Mouse (Mus musculus): ENCODE results near the gene Scd2. TPM values are rescaled to one million over a fixed set of nuclear protein-coding genes. Genes with fewer than 3 reads are reported as not detected.
"Not testable (repeated sequence)": the region's sequence is repeated elsewhere in the genome, so short reads cannot be mapped to it uniquely, and the experiment has no call there.

Scd2 gene
- total RNA-seq, 2 experiments from 2014 or later, result 554 to 565 TPM

GRCm38 (mm10) chr19:44266824-44267498, 26.5 kb upstream of the Scd2 start:
- intact Hi-C loops (cut with DNase I), result no loop called here
- DNase-seq, result peak; percentile 89

- intact Hi-C loops (cut with DNase I), result no loop called here
- DNase-seq, result no peak
These were observed 25.9 kb upstream of the Scd2 start for GRCm38 (mm10) chr19:44267499-44268002.

- intact Hi-C loops (cut with DNase I), result no loop called here
- DNase-seq, result no peak
These were observed 19.8 kb upstream of the Scd2 start for GRCm38 (mm10) chr19:44273711-44274110.

- intact Hi-C loops (cut with DNase I), result no loop called here
- DNase-seq, result no peak
These were observed 19.0 kb upstream of the Scd2 start for GRCm38 (mm10) chr19:44274452-44274851.

DNA sequence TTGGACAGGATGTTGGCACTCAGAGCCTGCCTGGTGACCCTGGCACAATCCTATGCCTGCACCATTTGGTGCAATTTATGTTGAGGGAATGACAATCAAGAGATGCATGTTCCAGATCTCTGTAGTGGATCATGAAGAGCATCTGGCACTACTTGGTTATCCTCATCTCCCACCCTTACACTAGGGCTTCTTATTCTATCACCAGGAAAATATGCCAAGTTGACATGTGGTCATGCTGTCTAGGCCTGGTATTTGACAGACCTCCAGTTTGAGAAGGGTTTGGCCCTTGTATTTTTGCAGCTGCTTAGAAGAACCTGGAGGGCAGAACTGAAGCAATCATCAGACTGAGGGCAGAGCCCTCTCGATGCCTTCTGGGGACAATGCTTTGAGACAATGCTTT, 18.1 kb upstream of the Scd2 start:
- intact Hi-C loops (cut with DNase I), result no loop called here

DNA sequence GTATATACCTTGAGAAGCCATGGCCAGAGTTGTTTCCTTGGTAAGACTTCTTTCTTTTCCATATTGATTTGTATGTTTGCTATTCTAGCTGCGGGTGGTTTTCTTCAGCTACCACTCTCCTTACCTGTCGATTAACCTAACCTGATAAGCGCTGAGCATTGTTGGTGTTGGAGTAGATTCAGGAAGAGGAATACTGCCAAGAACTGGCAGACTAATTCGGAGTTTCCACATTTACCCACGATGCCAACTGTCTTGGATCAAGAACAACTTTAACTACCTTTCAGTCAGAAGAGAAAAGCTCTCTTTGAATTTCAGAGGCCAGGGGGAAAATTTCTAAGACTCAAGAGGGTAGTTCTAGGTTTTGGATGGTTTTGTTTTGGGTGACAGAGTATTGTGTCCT, 16.6 kb upstream of the Scd2 start:
- intact Hi-C loops (cut with DNase I), result no loop called here
- no peak for DNase-seq

More for the DNA sequence above, 18.1 kb upstream of the Scd2 start:
- no peak for DNase-seq

- intact Hi-C loops (cut with DNase I), result no loop called here
- DNase-seq, result no peak
These were observed 15.5 kb upstream of the Scd2 start for GRCm38 (mm10) chr19:44277931-44278330.

- DNase-seq, result no peak
- intact Hi-C loops (cut with DNase I), result no loop called here
These were observed 12.7 kb upstream of the Scd2 start for GRCm38 (mm10) chr19:44280755-44281154.

DNA sequence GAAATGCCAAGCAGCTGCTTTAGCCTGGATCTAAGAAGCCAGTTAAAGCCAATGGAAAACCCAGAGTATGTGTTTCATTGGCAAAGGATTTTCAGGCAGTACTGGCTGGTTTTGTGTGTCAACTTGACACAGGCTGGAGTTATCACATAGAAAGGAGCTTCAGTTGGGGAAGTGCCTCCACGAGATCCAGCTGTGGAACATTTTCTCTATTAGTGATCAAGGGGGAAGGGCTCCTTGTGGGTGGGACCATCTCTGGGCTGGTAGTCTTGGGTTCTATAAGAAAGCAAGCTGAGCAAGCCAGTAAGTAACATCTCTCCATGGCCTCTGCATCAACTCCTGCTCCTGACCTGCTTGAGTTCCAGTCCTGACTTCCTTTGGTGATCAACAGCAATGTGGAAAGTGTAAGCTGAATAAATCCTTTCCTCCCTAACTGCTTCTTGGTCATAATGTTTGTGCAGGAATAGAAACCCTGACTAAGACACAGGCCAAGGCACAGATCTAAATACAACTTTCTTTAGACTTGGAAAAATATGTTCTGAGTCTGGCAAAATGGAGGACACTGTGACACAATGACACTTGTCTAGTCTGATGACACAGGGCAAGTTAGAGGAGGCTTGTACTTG, 11.5 kb upstream of the Scd2 start:
- intact Hi-C loops (cut with DNase I); DNase-seq: not testable (repeated sequence)

DNA sequence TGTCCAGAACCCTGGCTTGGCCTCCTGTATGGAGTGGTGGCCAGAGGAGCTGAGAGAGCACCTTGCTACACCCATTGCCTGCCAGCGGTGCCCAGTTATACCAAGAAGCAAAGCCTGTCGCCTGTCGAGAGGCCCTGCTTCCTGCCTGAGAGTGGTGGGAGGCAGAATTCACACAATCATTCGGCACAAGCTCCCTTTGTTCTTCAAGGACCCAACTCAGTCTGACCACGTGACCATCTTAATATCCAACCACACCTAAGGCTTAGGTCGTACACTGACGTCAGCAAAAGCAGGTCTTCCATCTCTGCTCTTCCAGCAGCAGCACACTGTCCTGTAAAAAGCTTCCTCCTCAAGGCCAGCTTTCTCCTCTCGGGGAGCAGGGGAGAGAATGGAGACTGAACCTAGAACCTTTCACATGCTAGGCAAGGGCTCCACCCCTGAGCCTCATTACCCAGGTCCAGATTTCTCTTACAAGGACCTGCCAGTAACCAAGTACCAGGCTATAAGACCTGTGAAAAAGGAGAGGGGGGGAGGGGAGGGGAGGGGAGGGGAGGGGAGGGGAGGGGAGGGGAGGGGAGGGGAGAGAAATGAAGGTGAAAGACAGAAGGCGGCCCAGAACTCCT, 10.8 kb upstream of the Scd2 start:
- intact Hi-C loops (cut with DNase I), result no loop called here

GRCm38 (mm10) chr19:44283157-44284024, 10.1 kb upstream of the Scd2 start:
- DNase-seq, result no peak
- intact Hi-C loops (cut with DNase I), result no loop called here

More for the DNA sequence above, 10.8 kb upstream of the Scd2 start:
- DNase-seq, result no peak

DNA sequence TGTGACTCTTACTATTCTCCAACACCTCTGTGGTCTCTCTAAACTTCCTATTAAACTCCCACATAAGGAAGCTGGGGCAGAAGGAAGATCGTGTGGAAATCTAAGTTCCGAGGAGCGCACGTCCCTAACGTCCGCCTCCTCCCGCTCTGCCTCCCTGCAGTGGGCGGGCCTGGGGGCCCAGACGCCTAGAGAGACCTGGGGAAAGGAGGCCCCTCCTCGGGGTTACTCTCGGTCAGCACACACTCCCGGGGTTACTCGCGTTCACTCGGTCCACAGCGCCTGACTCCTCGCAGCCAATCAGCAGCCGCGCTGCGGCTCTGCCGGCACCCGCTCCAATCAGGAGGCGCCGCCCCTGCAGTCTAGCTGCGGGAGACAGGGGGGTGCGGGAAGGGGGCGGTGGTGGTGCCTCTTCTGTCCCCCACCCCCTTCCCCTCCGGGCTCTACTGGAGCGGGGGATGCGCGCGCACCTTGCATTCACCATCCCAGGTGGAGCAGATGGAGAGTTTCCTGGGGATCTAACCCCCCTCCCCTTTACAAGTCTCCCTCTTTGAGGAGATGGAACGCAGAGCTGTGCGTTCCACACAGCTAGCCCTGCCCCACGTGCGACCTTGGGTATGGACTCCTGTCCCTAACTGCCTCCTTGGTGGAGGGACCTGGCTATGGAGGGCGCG, 9.3 kb upstream of the Scd2 start:
- DNase-seq, result peak; percentile 97
- intact Hi-C loops (cut with DNase I), result no loop called here

DNA sequence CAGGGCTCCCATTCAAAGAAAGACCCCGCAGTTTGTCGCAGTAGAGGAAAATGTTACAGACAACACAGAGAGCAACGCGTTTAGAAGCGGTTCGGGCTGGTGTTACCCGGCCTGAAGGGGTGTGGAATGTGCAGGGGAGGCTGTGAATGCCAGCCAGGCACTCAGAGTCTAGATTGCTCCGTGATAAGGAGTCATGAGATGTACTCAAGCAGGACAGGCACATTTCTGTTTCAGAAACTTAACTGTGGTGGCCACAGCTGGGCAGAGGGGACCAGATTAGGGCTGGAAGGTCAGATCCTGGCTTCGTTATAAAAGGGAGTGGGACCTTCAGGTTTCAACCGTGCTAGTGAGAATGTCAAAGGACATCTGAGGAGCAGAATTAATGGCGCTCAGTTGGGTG, 8.8 kb upstream of the Scd2 start:
- DNase-seq, result no peak
- intact Hi-C loops (cut with DNase I), result no loop called here

DNA sequence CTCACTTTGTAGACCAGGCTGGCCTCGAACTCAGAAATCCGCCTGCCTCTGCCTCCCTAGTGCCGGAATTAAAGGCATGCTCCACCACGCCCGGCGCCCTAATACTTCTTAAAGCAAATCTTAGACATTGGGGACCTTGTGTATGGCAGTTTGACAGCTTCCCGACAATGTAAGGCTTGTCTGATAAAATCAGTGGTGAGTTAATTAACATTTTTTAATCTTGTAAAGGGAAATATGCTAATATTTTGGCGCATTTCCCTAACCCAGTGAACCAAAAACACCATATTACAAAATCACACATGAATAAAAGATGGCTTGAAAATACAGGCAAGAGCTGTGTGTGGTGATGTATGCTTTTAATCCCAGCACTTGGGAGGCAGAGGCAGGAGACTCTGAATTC, 7.9 kb upstream of the Scd2 start:
- intact Hi-C loops (cut with DNase I), result no loop called here
- DNase-seq, result no peak

GRCm38 (mm10) chr19:44286109-44286508, 7.4 kb upstream of the Scd2 start:
- DNase-seq, result no peak
- intact Hi-C loops (cut with DNase I), result no loop called here

GRCm38 (mm10) chr19:44287415-44288110, 5.9 kb upstream of the Scd2 start:
- intact Hi-C loops (cut with DNase I), result no loop called here
- DNase-seq, result no peak

DNA sequence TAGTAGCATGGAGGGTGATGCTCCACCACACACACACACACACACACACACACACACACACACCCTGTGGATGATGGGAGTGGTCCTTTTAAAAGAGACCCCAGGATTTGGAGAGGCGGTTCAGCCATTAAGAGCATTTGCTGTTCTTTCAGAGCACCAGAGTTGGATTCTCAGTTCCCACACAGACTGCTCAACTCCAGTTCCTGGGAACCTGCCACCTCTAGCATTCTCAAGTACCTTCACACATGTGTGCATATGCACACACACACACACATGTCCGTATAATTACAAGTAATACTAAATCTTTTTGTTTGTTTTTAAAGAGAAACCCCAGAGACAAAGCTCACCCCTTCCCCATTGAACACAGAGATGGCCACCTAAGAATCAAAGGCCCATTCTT, 1.4 kb upstream of the Scd2 start:
- no peak for DNase-seq
- intact Hi-C loops (cut with DNase I), result no loop called here

DNA sequence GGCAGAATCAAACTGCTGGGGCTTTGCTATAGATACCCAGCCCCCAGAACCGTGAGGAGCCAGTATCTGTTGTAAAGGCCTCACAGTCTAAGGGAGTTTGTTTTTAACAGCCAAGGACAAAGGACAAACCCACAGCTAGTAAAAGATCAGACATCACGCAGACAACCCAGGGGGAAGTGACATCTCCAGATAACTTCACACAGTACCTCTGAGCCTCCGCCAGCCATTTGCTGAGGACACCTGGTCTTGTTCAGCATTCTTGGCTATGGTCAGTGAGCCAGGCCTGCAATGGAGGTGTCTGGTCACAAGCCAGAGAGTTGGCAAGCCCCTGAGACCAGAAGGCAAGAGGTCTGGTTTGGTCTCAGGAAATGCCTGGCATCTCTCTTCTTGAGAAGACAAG, 991 bp upstream of the Scd2 start:
- peak; percentile 72 for DNase-seq
- intact Hi-C loops (cut with DNase I), result no loop called here

DNA sequence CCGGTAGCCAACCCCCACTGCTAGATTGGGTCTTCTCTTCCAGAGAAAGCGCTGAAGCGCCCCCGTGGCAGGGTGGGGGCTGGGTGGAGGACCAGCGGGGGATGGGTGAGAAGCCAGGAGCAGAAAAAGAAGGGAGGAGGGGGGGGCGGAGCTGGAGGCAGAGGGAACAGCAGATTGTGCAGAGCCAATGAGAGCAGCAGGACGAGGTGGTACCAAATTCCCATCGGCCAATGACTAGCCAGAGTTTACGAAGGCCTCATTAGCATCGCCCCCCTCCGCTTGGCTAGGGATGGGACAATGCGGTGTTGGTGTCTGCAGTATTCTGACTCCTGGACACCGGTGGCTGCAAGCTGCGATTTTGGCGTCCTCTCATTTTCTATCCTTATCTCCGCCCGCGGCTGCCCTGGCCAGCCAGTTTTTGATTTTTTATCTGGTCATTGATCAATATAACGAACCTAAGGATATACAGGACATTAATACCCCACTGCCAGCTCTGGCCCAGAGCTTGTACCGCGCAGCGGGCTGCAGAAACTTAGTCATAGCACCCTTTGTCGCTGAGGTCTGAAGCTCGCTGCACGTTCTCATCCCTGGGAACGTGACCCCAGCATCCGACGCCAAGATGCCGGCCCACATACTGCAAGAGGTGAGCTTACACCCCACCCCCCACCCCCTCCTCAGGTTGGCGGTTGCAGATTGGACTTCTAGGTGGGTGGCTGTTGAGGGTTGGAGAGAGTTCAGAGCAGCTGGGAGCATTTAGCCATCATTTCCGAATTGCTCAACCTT, 486 bp downstream of the Scd2 start:
- intact Hi-C loops (cut with DNase I), result no loop called here
- peak; percentile 96 for DNase-seq
